Mouse (Mus musculus) heart, embryonic 14.5 days (tissue): ENCODE data around the gene Rhbg. TPM values are rescaled to one million over a fixed set of nuclear protein-coding genes. Genes with fewer than 3 reads are reported as not detected.
"Not testable (repeated sequence)": the region's sequence is repeated elsewhere in the genome, so short reads cannot be mapped to it uniquely, and the experiment has no call there.

Source experiments
- ATAC-seq: fragments of 200-750 bp; cut with Nextera tagmentation; 2 replicates; pipeline ENCODE4 v1.8.0; 2017; ENCODE audit warnings: low read depth, moderate TSS enrichment; ENCODE audit not compliant: insufficient number of reproducible peaks, insufficient read depth, low FRiP score
- H3K27ac ChIP-seq, 2 experiments: fragments of 200-500 bp in 1 of 2; fragments of 300-500 bp in 1 of 2; sonication (generic) in 1 of 2; replicated peaks in 1 of 2; 2 replicates each; pipeline ENCODE4 v1.5.1; 2012 to 2014; ENCODE audit warnings: low read depth in 2 of 2, low read length in 2 of 2, control low read depth in 1 of 2, mild to moderate bottlenecking in 1 of 2, mixed read lengths in 1 of 2; ENCODE audit not compliant: control insufficient read depth in 1 of 2, insufficient read depth in 1 of 2
- H3K27me3 ChIP-seq: fragments of 300-500 bp; sonication (generic); 2 replicates; pipeline ENCODE4 v1.6.1; 2014; ENCODE audit warnings: mild to moderate bottlenecking, low read length, control low read depth; ENCODE audit not compliant: control insufficient read depth, insufficient read depth
- H3K36me3 ChIP-seq: fragments of 300-500 bp; sonication (generic); 2 replicates; pipeline ENCODE4 v1.6.1; 2014; ENCODE audit warnings: mild to moderate bottlenecking, control low read depth, low read length, mixed read lengths; ENCODE audit not compliant: control insufficient read depth, insufficient read depth
- H3K4me1 ChIP-seq, 2 experiments: fragments of 200-500 bp in 1 of 2; fragments of 300-500 bp in 1 of 2; sonication (generic) in 1 of 2; 2 replicates each; pipeline ENCODE4 v1.6.1; 2012 to 2014; ENCODE audit warnings: low read length in 2 of 2, control low read depth in 1 of 2, mixed read lengths in 1 of 2; ENCODE audit not compliant: control insufficient read depth in 2 of 2, insufficient read depth in 2 of 2
- H3K4me2 ChIP-seq: fragments of 300-500 bp; sonication (generic); 2 replicates; pipeline ENCODE4 v1.6.1; 2014; ENCODE audit warnings: mild to moderate bottlenecking, low read length
- H3K4me3 ChIP-seq, 2 experiments: fragments of 200-500 bp in 1 of 2; fragments of 300-500 bp in 1 of 2; sonication (generic) in 1 of 2; 2 replicates each; pipeline ENCODE4 v1.5.1; 2012 to 2014; ENCODE audit warnings: low read length in 2 of 2, mild to moderate bottlenecking in 2 of 2, control low read depth in 1 of 2, low read depth in 1 of 2, moderate library complexity in 1 of 2; ENCODE audit not compliant: control insufficient read depth in 1 of 2, insufficient read depth in 1 of 2
- H3K9ac ChIP-seq: fragments of 300-500 bp; sonication (generic); 2 replicates; pipeline ENCODE4 v1.6.1; 2014; ENCODE audit warnings: mild to moderate bottlenecking, low read length
- H3K9me3 ChIP-seq: fragments of 300-500 bp; sonication (generic); 2 replicates; pipeline ENCODE4 v1.6.1; 2016; ENCODE audit warnings: low read length, control low read depth; ENCODE audit not compliant: control insufficient read depth
- WGBS: fragments of 180-500 bp; shearing (Covaris S2); extraction: QIAGEN DNeasy Blood & Tissue Kit; methylation state at CpG from one replicate; pipeline ENCODE4 v1.1.7; 2014; 5-methylcytosine and 5-hydroxymethylcytosine counted together
- polyA plus RNA-seq: library from polyadenylated mRNA; unstranded; fragments of >200 nt; fragmentation: Nextera tagmentation; extraction: Ambion mirVana; gene quantifications from 2 replicates; pipeline ENCODE4 v1.2.1, GENCODE M21; 2014

Rhbg gene
- polyA plus RNA-seq, 1 experiment from 2014 or later: not detected

GRCm38 (mm10) chr3:88276121-88276520, 21.6 kb upstream of the Rhbg start:
- no peak overlapping the region for H3K4me2 ChIP-seq
- 80% methylated on average over 2 of the region's 2 CpGs for WGBS
- H3K27ac ChIP-seq: no peak overlapping the region
- H3K36me3 ChIP-seq: no peaks in the 10 kb centered on the region
- H3K4me1 ChIP-seq: no peaks in the 10 kb centered on the region
- H3K9me3 ChIP-seq: no peaks in the 10 kb centered on the region
- no peak for ATAC-seq
- no peak overlapping the region for H3K9ac ChIP-seq
- no peaks in the 10 kb centered on the region for H3K27me3 ChIP-seq
- no peak overlapping the region for H3K4me3 ChIP-seq

- ATAC-seq: no peak
- no peaks in the 10 kb centered on the region for H3K4me1 ChIP-seq
- H3K9ac ChIP-seq: no peak overlapping the region
- H3K9me3 ChIP-seq: no peaks in the 10 kb centered on the region
- no peak overlapping the region for H3K4me3 ChIP-seq
- no peak overlapping the region for H3K4me2 ChIP-seq
- 90% methylated on average over 4 of the region's 4 CpGs for WGBS
- H3K36me3 ChIP-seq: no peaks in the 10 kb centered on the region
- H3K27me3 ChIP-seq: no peaks in the 10 kb centered on the region
- H3K27ac ChIP-seq: no peak overlapping the region
Observed at GRCm38 (mm10) chr3:88274002-88274401, 19.5 kb upstream of the Rhbg start.

GRCm38 (mm10) chr3:88271859-88272258, 17.4 kb upstream of the Rhbg start:
- Histone ChIP-seq H3K27me3 (no peaks in the 10 kb centered on the region), H3K9ac (no peak overlapping the region), H3K9me3 (no peaks in the 10 kb centered on the region), H3K4me2 (no peak overlapping the region), H3K36me3 (no peaks in the 10 kb centered on the region), H3K4me3 (no peak overlapping the region), H3K27ac (no peak overlapping the region), H3K4me1 (no peaks in the 10 kb centered on the region)
- whole genome bisulfite sequencing: 89% methylated on average over 3 of the region's 3 CpGs
- no peak for ATAC-seq

DNA sequence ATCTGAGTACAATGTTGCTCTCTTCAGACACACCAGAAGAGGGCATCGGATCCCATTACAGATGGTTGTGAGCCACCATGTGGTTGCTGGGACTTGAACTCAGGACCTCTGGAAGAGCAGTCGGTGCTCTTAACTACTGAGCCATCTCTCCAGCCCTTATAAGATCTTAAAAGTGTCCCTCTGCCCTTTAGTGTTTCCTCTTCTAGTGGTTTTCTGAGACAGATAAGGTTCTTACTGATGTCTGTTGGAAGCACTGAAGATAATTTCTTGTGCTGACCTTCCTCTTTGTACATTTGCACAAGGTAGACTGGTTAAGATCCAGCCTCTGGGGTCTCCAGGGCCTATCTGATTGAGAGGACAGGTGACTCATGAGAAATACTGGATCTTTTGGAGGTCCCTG, 16.8 kb upstream of the Rhbg start:
- not testable (repeated sequence) for H3K27ac ChIP-seq, H3K4me2 ChIP-seq, H3K4me3 ChIP-seq, H3K9ac ChIP-seq, H3K36me3 ChIP-seq, H3K9me3 ChIP-seq, ATAC-seq, H3K4me1 ChIP-seq, H3K27me3 ChIP-seq
- WGBS: 84% methylated on average over 2 of the region's 2 CpGs

- Histone ChIP-seq H3K4me3 (no peak overlapping the region), H3K36me3 (no peaks in the 10 kb centered on the region), H3K9me3 (no peaks in the 10 kb centered on the region), H3K4me2 (no peak overlapping the region), H3K4me1 (no peaks in the 10 kb centered on the region), H3K27me3 (no peaks in the 10 kb centered on the region), H3K9ac (no peak overlapping the region), H3K27ac (no peak overlapping the region)
- ATAC-seq: no peak
- 85% methylated on average over 5 of the region's 5 CpGs for WGBS
Observed at GRCm38 (mm10) chr3:88268991-88269390, 14.5 kb upstream of the Rhbg start.

DNA sequence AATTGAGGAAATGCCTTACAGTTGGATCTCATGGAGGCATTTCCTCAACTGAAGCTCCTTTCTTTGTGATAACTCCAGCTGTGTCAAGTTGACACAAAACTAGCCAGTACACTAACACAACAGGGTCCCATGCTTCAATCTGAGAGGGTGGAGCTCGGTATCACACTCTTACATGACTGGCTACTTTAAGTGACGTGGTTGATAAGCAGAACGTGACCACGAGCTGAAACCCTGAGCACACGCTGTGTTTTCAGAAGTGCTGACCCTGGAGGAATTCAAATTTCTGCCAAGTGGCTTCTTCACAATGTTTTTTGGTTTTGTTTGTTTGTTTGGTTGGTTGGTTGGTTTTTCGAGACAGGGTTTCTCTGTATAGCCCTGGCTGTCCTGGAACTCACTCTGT, 13.5 kb upstream of the Rhbg start:
- not testable (repeated sequence) for H3K4me2 ChIP-seq, H3K4me3 ChIP-seq, ATAC-seq, H3K36me3 ChIP-seq, H3K4me1 ChIP-seq, H3K27ac ChIP-seq, H3K27me3 ChIP-seq, H3K9me3 ChIP-seq, H3K9ac ChIP-seq
- WGBS: 51% methylated on average over 6 of the region's 6 CpGs

GRCm38 (mm10) chr3:88262346-88262745, 7.8 kb upstream of the Rhbg start:
- Histone ChIP-seq H3K4me2 (no peak overlapping the region), H3K4me1 (no peaks in the 10 kb centered on the region), H3K27me3 (no peaks in the 10 kb centered on the region; the same call in 1 of the 2 replicates), H3K9ac (no peak overlapping the region), H3K4me3 (no peak overlapping the region), H3K9me3 (no peaks in the 10 kb centered on the region), H3K27ac (no peak overlapping the region), H3K36me3 (no peaks in the 10 kb centered on the region)
- 70% methylated on average over 3 of the region's 3 CpGs for WGBS
- no peak for ATAC-seq

GRCm38 (mm10) chr3:88256382-88256781, 1.9 kb upstream of the Rhbg start:
- Histone ChIP-seq H3K9ac (no peak overlapping the region), H3K36me3 (no peaks in the 10 kb centered on the region), H3K4me3 (no peak overlapping the region), H3K4me2 (no peak overlapping the region), H3K4me1 (peaks cover 0 to 3% of the 10 kb centered on the region in 2 experiments; a peak in 2 of 4 replicates), H3K27ac (no peak overlapping the region), H3K27me3 (peaks cover 48% of the 10 kb centered on the region), H3K9me3 (no peaks in the 10 kb centered on the region)
- ATAC-seq: 0 out of 2 replicates have a peak, but pooled peaks have one; percentile 8
- 53% methylated on average over 7 of the region's 7 CpGs for WGBS
